Mouse (Mus musculus) lung, adult 2 months (tissue): ENCODE data around the gene Odf3l2. TPM values are rescaled to one million over a fixed set of nuclear protein-coding genes. Genes with fewer than 3 reads are reported as not detected.

ENCODE experiments used
- DNase-seq: peaks from one replicate; pipeline ENCODE4 v3.0.0; 2022
- H3K4me1 ChIP-seq: fragments of 200-500 bp; 2 replicates; pipeline ENCODE4 v1.6.1; 2011; ENCODE audit warnings: low read length; ENCODE audit not compliant: control insufficient read depth, insufficient read depth
- H3K4me3 ChIP-seq: fragments of 200-500 bp; replicated peaks from 2 replicates; pipeline ENCODE3; 2011; ENCODE audit warnings: low read depth, mild to moderate bottlenecking, control low read depth, low read length; ENCODE audit errors: extremely low read depth
- CTCF ChIP-seq: fragments of 200-500 bp; IDR thresholded peaks from 2 replicates; pipeline ENCODE4 v1.5.1; 2011; ENCODE audit warnings: mild to moderate bottlenecking, low read length, control low read depth; ENCODE audit not compliant: insufficient read depth
- POLR2A ChIP-seq: fragments of 200-500 bp; IDR thresholded peaks from 2 replicates; pipeline ENCODE4 v1.6.1; 2011; ENCODE audit warnings: low read depth, mild to moderate bottlenecking, control low read depth, low read length, borderline replicate concordance; ENCODE audit errors: extremely low read depth
- WGBS: fragments of 180-500 bp; shearing (Covaris S2); methylation state at CpG from one replicate; pipeline ENCODE4 v1.1.7; 2018; 5-methylcytosine and 5-hydroxymethylcytosine counted together
- polyA plus RNA-seq: library from polyadenylated mRNA; depleted of rRNA; stranded (reverse); fragments of >200 nt; gene quantifications from 2 replicates; pipeline ENCODE4 v1.2.3, GENCODE M21; 2012; rRNA removed

Gene Odf3l2
- polyA plus RNA-seq: not detected in 2 replicates

DNA sequence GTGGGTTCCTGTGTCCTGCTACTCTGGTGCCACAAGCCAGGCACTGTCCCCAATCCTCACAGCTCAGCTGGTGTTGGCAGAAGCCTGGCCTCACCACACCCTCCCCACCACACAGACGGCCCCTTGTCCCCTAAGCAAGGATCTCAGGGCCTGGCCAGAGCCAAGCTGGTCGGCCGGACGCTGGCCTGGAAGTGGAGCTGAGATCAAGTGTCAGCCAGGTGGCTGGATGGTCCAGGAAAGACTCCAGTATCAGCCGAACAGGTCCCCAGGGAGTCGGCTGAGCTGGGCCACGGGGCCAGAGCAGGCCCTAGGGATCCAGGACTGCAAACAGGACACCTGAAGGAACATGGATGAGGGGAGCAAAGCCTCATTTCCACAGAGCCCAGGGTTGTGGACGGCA is at the start of gene Odf3l2:
TSS of gene Odf3l2 (minus strand) at position 28 of the 400 bp plus-strand sequence.
- TF ChIP-seq CTCF (no peak), POLR2A (no peak)
- Histone ChIP-seq H3K4me3 (no peak within 1 kb of the TSS), H3K4me1 (no peaks in the 10 kb centered on the region)
- WGBS: 63% methylated on average over 8 of the region's 8 CpGs
- DNase-seq: no peak

GRCm38 (mm10) chr10:79694379-79694655 is 48.8 kb upstream of the Odf3l2 start:
- WGBS: 82% methylated on average over 6 of the region's 6 CpGs
- peaks cover 20% of the 10 kb centered on the region for H3K4me1 ChIP-seq
- TF ChIP-seq CTCF: no peak
- no peak for TF ChIP-seq POLR2A
- H3K4me3 ChIP-seq: no peak overlapping the region
- DNase-seq: no peak

DNA sequence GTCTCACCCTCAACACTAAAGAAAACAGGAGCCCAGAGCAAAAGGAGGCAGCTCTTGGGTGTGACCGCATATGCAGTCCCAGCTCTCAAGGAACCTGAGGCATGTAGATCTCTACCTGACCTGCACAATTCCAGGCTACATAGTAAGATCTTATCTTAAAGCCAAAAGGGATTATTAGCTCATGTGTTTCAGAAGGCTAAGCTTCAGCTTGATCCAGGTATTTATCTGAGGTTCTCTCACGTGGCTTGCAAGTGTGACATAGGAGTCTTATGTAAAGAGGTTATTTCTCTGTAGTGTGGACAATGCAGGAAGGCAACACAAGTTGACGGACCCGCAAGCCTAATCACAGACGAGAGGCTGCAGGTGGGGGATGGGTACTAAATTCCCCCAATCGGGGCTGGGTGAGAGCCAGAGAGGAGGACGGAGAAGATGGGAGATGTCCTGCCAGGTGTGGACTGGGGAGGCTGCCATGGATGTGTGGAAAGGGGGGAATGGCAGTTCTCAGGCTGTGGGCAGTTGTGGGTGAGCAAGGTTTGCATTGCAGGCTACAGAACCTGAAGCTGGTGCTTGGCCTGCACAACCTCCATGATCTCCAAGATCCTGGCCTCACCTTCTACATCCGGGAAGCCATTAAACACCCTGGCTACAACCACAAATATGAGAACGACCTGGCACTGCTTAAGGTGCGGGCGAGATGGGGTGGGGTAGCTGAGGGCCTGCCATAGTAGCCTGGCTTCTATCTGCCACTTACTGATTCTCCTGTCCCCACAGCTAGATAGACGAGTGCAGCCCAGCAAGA is 48.2 kb upstream of the Odf3l2 start:
- WGBS: 69% methylated on average over 12 of the region's 12 CpGs

DNA sequence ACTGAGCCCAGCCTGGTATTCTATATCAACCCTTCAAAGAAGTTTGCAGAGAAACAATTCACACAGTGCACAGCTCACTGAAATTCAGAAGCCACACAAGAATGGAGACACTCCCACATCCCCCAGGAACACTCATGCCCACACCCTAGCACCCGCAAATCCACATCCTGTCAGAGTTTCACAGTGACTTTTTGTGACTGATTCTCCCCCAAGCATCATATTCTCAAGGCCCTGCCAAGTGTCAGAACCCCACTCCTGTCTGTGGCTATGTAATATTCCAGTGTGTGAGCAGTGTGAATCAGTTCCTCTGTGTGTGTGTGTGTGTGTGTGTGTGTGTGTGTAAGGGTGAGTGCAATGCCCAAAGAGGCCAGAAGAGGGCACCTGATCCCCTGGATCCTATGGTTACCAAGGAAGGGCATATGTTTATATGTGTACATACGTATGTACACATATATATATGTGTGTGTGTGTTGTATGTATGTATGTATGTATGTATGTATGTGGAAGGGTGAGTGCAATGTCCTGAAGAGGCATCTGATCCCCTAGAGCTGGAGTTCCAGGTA is 46.5 kb upstream of the Odf3l2 start:
- H3K4me1 ChIP-seq: peaks cover 10% of the 10 kb centered on the region
- TF ChIP-seq CTCF: no peak
- no peak for TF ChIP-seq POLR2A
- WGBS: 96% methylated on average over 2 of the region's 2 CpGs
- H3K4me3 ChIP-seq: no peak overlapping the region
- DNase-seq: no peak

More for the DNA sequence above, 48.2 kb upstream of the Odf3l2 start:
- Histone ChIP-seq H3K4me1 (peaks cover 18% of the 10 kb centered on the region), H3K4me3 (no peak overlapping the region)
- no peak for DNase-seq
- TF ChIP-seq CTCF (no peak), POLR2A (no peak)

- 90% methylated on average over 3 of the region's 3 CpGs for WGBS
Measured at GRCm38 (mm10) chr10:79689178-79689577, 43.6 kb upstream of the Odf3l2 start.

DNA sequence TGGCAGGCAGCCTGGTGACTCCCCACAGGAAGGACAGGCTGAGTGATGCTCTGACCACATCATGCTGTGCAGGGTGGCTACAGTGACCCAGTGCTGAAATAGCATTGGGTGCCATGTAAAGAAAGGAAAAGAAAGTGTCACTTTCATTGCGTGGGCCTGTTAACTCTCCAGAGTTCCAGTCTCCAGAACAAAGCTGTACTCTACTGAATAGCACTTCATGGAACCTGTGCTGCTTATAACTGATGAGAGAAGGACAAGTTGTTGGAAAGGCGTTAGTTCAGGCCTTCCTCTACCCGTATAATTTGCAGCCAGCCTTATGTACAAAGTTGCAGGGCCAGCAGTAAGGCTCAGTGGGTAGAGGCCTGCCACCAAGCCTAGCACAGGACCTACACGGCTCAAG is 43.2 kb upstream of the Odf3l2 start, which contains the start of gene Gzmm:
TSS of gene Gzmm (plus strand) at position 301 of the 400 bp plus-strand sequence.
- no peak for DNase-seq
- no peak within 1 kb of the TSS for H3K4me3 ChIP-seq
- 80% methylated on average over 4 of the region's 4 CpGs for WGBS
- no peak for TF ChIP-seq CTCF
- 0 out of 2 replicates have a peak, but pooled peaks have one; percentile 11 for TF ChIP-seq POLR2A
- peaks cover 7% of the 10 kb centered on the region for H3K4me1 ChIP-seq

More at GRCm38 (mm10) chr10:79689178-79689577, 43.6 kb upstream of the Odf3l2 start:
- TF ChIP-seq POLR2A (no peak), CTCF (no peak)
- Histone ChIP-seq H3K4me1 (peaks cover 2% of the 10 kb centered on the region), H3K4me3 (no peak overlapping the region)
- DNase-seq: no peak

- Histone ChIP-seq H3K4me1 (peaks cover 14% of the 10 kb centered on the region), H3K4me3 (no peak overlapping the region)
- 95% methylated on average over 6 of the region's 6 CpGs for WGBS
- DNase-seq: no peak
- no peak for TF ChIP-seq CTCF
- TF ChIP-seq POLR2A: no peak
Measured at GRCm38 (mm10) chr10:79687513-79687912, 42.0 kb upstream of the Odf3l2 start.

- DNase-seq: no peak
- WGBS: 87% methylated on average over 1 of the region's 1 CpGs
- Histone ChIP-seq H3K4me1 (peaks cover 14% of the 10 kb centered on the region), H3K4me3 (no peak overlapping the region)
- TF ChIP-seq CTCF: no peak
- no peak for TF ChIP-seq POLR2A
Measured at GRCm38 (mm10) chr10:79686691-79687090, 41.2 kb upstream of the Odf3l2 start.

DNA sequence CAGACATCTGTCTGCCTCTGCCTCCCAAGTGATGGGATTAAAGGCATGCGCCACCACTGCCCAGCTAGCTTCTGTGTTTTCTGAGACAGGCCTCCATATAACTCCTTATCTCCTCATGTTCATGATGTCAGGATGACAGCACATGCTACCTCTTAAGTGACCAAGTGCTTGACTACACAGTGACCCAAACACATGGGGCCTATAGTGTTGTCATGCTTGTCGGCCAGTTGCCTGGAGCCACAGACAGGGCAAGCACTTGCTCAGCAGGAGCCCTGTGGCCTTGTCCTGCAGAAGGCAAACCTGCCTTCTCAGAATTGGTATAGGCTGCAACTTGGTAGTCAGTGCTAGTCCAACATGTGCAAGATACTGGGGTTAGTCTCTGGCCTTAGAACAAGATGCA is 40.7 kb upstream of the Odf3l2 start:
- Histone ChIP-seq H3K4me1 (peaks cover 14% of the 10 kb centered on the region), H3K4me3 (no peak overlapping the region)
- no peak for TF ChIP-seq CTCF
- WGBS: 87% methylated on average over 2 of the region's 2 CpGs
- no peak for DNase-seq
